Mouse (Mus musculus) megakaryocyte-erythroid progenitor cell, adult 5-6 weeks (primary cell): ENCODE measurements around the gene S100z. TPM values are rescaled to one million over a fixed set of nuclear protein-coding genes. Genes with fewer than 3 reads are reported as not detected.
A peak's percentile ranks its signal among the peaks of the same experiment; 100 is the strongest.

Experiments used
- ATAC-seq: replicated peaks from 2 replicates; pipeline ENCODE4 v1.8.0; 2016; ENCODE audit warnings: mild to moderate bottlenecking, inconsistent platforms; ENCODE audit not compliant: severe bottlenecking, poor library complexity, low FRiP score, low TSS enrichment
- total RNA-seq, 2 experiments: library from RNA; stranded (forward) in 1 of 2; stranded (reverse) in 1 of 2; fragments of 200-1000, 215-1000 nt in 1 of 2; fragments of >200 nt in 1 of 2; fragmentation: Nextera tagmentation in 1 of 2; gene quantifications; 2 replicates each; pipeline ENCODE4 v1.2.3; 2014 to 2017

Gene S100z
- total RNA-seq (2014; fragmentation: Nextera tagmentation) = not detected in 2 replicates
- total RNA-seq (2017) = not detected in 2 replicates

DNA sequence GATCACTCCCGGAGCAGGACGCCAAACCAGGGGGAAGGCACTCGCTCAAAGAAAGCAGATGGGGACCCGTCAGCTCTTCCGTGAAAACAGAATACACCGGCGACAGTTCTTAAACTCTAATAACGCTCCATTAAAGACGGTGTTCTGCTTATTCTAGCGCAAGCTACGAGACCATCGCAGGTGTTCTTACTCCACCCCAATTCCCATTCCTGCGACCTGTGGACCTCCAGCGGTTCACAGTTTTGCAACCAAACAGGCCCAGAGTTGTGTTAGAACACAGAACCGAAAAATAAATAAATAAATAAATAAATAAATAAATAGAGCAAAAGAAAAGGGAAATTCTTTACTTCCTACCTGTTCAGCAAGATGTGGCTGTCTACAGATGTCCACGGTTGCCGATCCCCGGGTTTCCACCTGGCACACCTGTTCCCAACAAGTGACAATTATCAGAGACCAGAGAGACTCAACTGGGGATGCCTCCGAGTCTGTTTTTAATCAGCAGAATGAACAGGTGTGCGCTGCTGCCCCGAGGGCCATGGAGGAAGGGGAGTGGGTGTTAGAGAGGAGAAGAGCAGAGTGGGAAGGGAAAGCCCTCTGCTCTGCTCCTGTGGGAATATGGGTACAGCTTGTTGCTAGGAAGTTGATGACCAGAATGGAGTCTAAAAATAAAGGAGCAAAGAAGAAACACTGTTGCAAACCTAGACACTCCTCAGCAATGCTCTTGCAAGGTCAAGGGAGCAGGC lies at the start of gene S100z:
Gene S100z, minus strand, starts transcription at position 51 of the 743 bp plus-strand sequence.
- no peak for ATAC-seq

DNA sequence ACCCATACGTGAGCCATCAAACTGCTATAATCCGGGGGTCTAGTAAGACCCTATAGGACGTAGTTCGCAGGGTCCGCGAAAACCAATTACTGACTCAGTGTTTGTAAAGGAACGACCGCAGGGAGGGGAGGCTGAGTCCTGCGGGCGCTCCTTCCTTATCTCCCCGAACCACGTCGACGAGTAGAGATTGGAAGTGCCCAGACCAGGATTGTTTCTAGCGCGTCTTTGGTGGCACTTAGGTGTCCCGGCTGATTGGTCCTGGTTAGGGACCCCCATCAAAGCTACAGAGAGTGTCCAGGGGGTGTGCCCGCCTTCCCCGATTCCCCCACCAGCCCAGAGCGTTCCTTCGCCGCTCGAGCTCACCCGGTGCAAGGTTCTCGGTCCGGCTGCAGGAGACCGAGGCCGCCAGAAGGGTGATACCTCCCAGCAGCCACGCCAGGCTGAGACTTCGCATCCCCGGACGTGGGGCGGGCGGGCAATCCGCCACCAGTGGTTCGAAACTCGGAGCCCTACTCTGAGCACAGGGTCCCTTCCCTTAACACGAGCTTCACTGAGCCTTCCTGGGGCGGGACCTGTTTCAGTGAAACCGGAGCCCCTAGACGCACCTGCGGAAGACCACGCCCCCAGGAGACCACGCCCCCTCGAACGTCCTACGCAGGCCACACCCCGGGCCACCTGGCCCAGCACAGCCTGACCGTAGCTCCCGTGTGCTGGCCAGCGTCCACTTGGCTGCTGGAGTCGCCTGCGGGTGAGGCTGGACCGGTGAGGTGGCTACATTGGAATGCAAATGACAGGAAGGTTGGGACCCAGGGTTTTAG lies 46.4 kb upstream of the S100z start, which contains the start of gene F2rl1:
Gene F2rl1, minus strand, starts transcription at position 554 of the 818 bp plus-strand sequence.
- ATAC-seq = peak; percentile 79

GRCm38 (mm10) chr13:95524424-95524673 lies 45.8 kb upstream of the S100z start:
- peak; percentile 12; the same call in 1 of the 2 replicates for ATAC-seq

GRCm38 (mm10) chr13:95523659-95524423 lies 45.3 kb upstream of the S100z start:
- peak; percentile 68 for ATAC-seq

GRCm38 (mm10) chr13:95522176-95522575 lies 43.7 kb upstream of the S100z start:
- no peak for ATAC-seq

- ATAC-seq = no peak
Observed at GRCm38 (mm10) chr13:95521029-95521428, 42.5 kb upstream of the S100z start.

- no peak for ATAC-seq
Observed at GRCm38 (mm10) chr13:95514756-95515155, 36.2 kb upstream of the S100z start.

DNA sequence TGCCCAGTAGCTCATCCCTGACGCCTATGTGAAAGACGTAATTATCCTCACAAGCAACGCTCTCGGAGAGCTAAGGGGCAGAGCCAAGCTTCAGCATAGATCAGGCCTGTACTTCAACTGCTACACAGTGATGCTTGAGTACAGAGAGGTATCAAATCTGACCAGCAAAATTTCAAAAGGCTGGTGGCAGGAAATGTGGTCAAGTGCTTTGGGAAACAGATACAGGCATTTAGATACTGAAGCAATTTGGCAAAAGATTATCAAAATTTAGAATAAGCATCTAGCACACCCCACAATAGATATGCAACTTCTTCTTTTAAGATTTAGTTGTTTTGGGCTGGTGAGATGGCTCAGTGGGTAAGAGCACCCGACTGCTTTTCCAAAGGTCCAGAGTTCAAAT lies 31.5 kb upstream of the S100z start:
- ATAC-seq = no peak

GRCm38 (mm10) chr13:95503279-95503917 lies 24.9 kb upstream of the S100z start:
- ATAC-seq = no peak

DNA sequence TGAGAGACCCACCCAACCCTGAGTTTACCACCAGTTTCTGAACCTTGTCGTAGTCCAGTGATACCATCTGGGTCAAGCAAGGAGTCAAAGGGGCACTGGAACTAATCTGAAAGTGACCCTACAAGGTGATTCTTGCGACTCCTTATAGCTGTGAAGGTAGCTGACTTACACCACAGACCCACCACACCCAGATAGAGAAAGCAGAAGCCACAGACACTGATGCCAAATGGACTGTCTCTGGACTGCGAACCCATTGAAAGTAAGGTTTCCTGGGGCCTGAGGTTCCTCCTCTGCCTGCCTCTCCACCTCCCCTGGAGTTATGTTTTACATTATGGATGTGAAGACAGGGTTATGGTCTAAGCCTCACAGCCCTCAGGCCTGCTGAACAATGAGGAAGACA lies 18.1 kb upstream of the S100z start:
- no peak for ATAC-seq

GRCm38 (mm10) chr13:95494812-95495211 lies 16.3 kb upstream of the S100z start:
- ATAC-seq = no peak

- ATAC-seq = no peak
Observed at GRCm38 (mm10) chr13:95493296-95493695, 14.8 kb upstream of the S100z start.

GRCm38 (mm10) chr13:95491327-95491726 lies 12.8 kb upstream of the S100z start:
- no peak for ATAC-seq

GRCm38 (mm10) chr13:95484664-95485063 lies 6.1 kb upstream of the S100z start:
- no peak for ATAC-seq

- ATAC-seq = peak; percentile 69
Observed at GRCm38 (mm10) chr13:95481428-95481827, 2.9 kb upstream of the S100z start.

DNA sequence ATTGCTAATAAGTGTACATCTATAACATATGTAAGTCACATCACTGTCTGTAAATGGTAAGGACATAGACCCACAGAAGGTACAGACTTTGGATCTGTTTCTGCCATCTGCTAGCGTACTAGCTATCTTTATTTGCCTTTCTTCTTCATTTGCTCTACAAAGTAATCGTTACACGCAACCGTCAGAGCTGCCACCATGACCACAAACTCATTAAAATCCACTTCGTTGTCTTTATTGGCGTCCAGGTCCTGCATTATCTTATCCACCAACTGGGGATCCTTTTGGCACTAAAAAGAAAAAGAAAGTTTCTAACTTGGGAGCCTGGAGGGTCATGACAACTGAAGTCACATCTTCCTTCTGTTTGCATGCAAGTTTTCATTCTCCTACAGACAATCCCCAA lies 1.3 kb downstream of the S100z start:
- peak; percentile 54 for ATAC-seq

DNA sequence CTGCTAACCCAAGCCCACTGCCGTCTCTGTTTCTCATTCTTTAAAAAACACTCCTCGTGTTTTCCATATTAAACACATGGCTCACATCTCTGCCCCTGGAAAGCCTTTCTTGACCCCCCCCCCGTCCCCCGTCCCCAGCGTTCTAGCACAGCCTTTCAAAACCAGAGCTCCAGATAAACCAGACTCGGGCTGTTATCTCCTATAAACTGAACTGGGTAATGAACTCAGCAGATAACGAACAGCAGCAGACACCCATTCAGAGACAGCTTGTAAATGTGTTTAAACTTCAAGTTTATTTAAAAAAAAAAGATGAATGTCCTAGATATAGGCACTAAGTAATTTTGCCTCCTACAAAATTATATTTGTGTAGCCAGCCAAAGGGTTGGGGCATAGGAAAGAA lies 3.4 kb downstream of the S100z start:
- ATAC-seq = peak; percentile 23

DNA sequence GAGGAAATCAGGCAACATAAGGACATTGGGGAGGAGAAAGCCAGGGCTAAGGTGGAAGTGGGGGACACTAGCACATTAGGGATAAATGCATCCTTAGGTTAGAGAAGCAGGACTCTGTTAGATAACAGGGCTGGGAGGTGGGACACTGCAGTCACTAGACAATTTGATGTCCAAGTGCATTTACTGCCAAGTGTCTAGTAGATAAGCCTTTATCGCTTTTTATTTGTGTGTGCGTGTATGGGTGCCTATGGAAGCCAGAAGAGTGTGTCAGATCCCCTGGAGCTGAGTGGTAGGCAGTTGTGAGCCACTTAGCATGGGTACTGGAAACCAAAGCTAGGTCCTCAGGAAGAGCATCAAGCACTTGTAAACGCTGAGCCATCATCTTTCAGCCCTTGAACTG lies 4.2 kb downstream of the S100z start:
- ATAC-seq = peak; percentile 71

DNA sequence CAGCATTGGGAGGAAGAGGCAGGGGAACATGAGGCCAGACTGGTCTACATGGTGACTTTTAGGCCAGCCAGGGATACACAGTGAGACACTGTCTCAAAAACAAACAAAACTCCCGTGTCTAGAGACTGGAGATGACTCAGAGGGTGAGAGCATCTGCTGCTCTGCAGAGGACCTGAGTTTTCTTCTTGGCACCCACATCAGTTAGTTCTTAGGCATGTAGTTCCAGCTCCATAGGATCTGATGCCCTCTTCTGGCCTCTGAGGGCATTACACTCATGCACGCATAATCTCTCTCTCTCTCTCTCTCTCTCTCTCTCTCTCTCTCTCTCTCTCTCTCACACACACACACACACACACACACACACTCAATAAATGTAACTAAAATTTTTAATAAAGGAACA lies 7.6 kb downstream of the S100z start:
- no peak for ATAC-seq

- ATAC-seq = no peak
Observed at GRCm38 (mm10) chr13:95451529-95451928, 27.0 kb downstream of the S100z start.
